Mouse (Mus musculus) forebrain, embryonic 14.5 days (tissue): ENCODE results near the gene Gm43638. TPM values are rescaled to one million over a fixed set of nuclear protein-coding genes. Genes with fewer than 3 reads are reported as not detected.

Source experiments
- polyA plus RNA-seq: library from polyadenylated mRNA; unstranded; fragments of >200 nt; fragmentation: Nextera tagmentation; extraction: Ambion mirVana; gene quantifications from 2 replicates; pipeline ENCODE4 v1.2.1, GENCODE M21; 2014

The Gm43638 gene
- polyA plus RNA-seq, 1 experiment from 2014 or later: not detected

Other genes with a start within 250 kb of the Gm43638 start
- gene Ugt2b37, start 232.0 kb downstream of the Gm43638 start, polyA plus RNA-seq: not detected in 2 replicates
- gene Ugt2a3, start 149.6 kb downstream of the Gm43638 start, polyA plus RNA-seq: not detected in 2 replicates
- not detected in 2 replicates for gene Ugt2b38, start 62.6 kb downstream of the Gm43638 start, polyA plus RNA-seq
- gene Ugt2a2, start 4.5 kb downstream of the Gm43638 start, polyA plus RNA-seq: not detected in 2 replicates
- gene Ugt2a1, start 4.1 kb upstream of the Gm43638 start, polyA plus RNA-seq: not detected in 2 replicates
- not detected in 2 replicates for gene Sult1b1, start 51.4 kb upstream of the Gm43638 start, polyA plus RNA-seq
- not detected in 2 replicates for gene Sult1d1, start 82.2 kb upstream of the Gm43638 start, polyA plus RNA-seq
- gene Sult1e1, start 104.8 kb upstream of the Gm43638 start, polyA plus RNA-seq: not detected in 2 replicates
- gene Csn1s1, start 179.4 kb upstream of the Gm43638 start, polyA plus RNA-seq: not detected in 2 replicates
- gene Csn2, start 212.8 kb upstream of the Gm43638 start, polyA plus RNA-seq: not detected in 2 replicates